Mouse (Mus musculus): ENCODE results near the gene Stau1.

Stau1 gene

GRCm38 (mm10) chr2:166990861-166991260 is 5.2 kb downstream of the Stau1 start:
- no peak for DNase-seq (ENCODE audit: low spot score in 2 of 2)

GRCm38 (mm10) chr2:166983351-166983894 is 12.7 kb downstream of the Stau1 start:
- no peak for DNase-seq (ENCODE audit: low spot score in 2 of 2)

GRCm38 (mm10) chr2:166980161-166980560 is 15.9 kb downstream of the Stau1 start:
- DNase-seq (ENCODE audit: low spot score in 2 of 2), result no peak

- DNase-seq (ENCODE audit: low spot score in 2 of 2), result no peak
Observed at GRCm38 (mm10) chr2:166977490-166977889, 18.6 kb downstream of the Stau1 start.

GRCm38 (mm10) chr2:166976356-166976755 is 19.7 kb downstream of the Stau1 start:
- DNase-seq (ENCODE audit: low spot score in 2 of 2), result no peak

- no peak for DNase-seq (ENCODE audit: low spot score in 2 of 2)
Observed at GRCm38 (mm10) chr2:166974177-166974872, 21.8 kb downstream of the Stau1 start.

GRCm38 (mm10) chr2:166973153-166973552 is 22.9 kb downstream of the Stau1 start:
- DNase-seq (ENCODE audit: low spot score in 2 of 2), result no peak

GRCm38 (mm10) chr2:166964773-166965172 is 31.3 kb downstream of the Stau1 start:
- no peak for DNase-seq (ENCODE audit: low spot score in 2 of 2)

- no peak for DNase-seq (ENCODE audit: low spot score in 2 of 2)
Observed at GRCm38 (mm10) chr2:166963257-166963656, 32.8 kb downstream of the Stau1 start.

- DNase-seq (ENCODE audit: low spot score in 2 of 2), result no peak
Observed at GRCm38 (mm10) chr2:166960648-166961330, 35.3 kb downstream of the Stau1 start.

- DNase-seq (ENCODE audit: low spot score in 2 of 2), result peak; percentile 56 to 86
Observed at GRCm38 (mm10) chr2:166956805-166957204, 39.3 kb downstream of the Stau1 start.

- DNase-seq (ENCODE audit: low spot score in 2 of 2), result no peak
Observed at GRCm38 (mm10) chr2:166952151-166952550, 43.9 kb downstream of the Stau1 start.

GRCm38 (mm10) chr2:166950853-166951648 is 45.0 kb downstream of the Stau1 start:
- peak; percentile 48 to 62 for DNase-seq (ENCODE audit: low spot score in 2 of 2)

- DNase-seq (ENCODE audit: low spot score in 2 of 2), result no peak
Observed at GRCm38 (mm10) chr2:166948936-166949335, 47.2 kb downstream of the Stau1 start.

- DNase-seq (ENCODE audit: low spot score in 2 of 2), result no peak
Observed at GRCm38 (mm10) chr2:166948246-166948645, 47.9 kb downstream of the Stau1 start.

- DNase-seq (ENCODE audit: low spot score in 2 of 2), result no peak
Observed at GRCm38 (mm10) chr2:166945456-166945855, 50.6 kb downstream of the Stau1 start.

GRCm38 (mm10) chr2:166944346-166944745 is 51.8 kb downstream of the Stau1 start:
- DNase-seq (ENCODE audit: low spot score in 2 of 2), result no peak

GRCm38 (mm10) chr2:166943146-166943545 is 53.0 kb downstream of the Stau1 start:
- no peak for DNase-seq (ENCODE audit: low spot score in 2 of 2)

- DNase-seq (ENCODE audit: low spot score in 2 of 2), result no peak
Observed at GRCm38 (mm10) chr2:166936166-166936565, 59.9 kb downstream of the Stau1 start.

GRCm38 (mm10) chr2:166935582-166935981 is 60.5 kb downstream of the Stau1 start:
- no peak for DNase-seq (ENCODE audit: low spot score in 2 of 2)

- DNase-seq (ENCODE audit: low spot score in 2 of 2), result no peak
Observed at GRCm38 (mm10) chr2:166934416-166934815, 61.7 kb downstream of the Stau1 start.

- DNase-seq (ENCODE audit: low spot score in 2 of 2), result no peak
Observed at GRCm38 (mm10) chr2:166933943-166934342, 62.2 kb downstream of the Stau1 start.
